Mouse (Mus musculus): Measurements from ENCODE around the gene Scaf1. TPM values are rescaled to one million over a fixed set of nuclear protein-coding genes. Genes with fewer than 3 reads are reported as not detected.
"Not testable (repeated sequence)": the region's sequence is repeated elsewhere in the genome, so short reads cannot be mapped to it uniquely, and the experiment has no call there.

Scaf1 gene
- polyA plus RNA-seq, 1 experiment: 75.4 TPM

DNA sequence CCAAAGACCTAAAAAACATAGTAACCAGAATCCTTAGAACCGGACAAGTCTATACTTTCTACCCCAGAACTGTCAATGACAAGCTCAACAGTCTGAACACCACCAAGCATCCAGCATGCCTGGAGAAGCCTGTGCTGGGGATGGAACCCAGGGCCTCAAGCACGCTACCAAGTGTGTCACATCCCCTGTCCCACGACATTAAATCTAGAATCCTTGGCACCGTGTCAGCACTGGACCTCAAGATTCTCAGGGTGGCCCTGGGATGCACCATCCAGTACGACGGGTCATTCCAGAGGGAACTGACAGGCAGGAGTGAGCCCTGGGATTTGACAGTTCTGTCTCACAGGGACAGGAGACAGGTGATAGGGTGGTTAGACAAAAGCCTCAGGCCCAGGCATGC is 13.8 kb upstream of the Scaf1 start:
- H3K27ac ChIP-seq (ENCODE audit: insufficient read depth, low read length): no peak overlapping the region
- TF ChIP-seq CTCF (IDR thresholded peaks at IDR 0.05; ENCODE audit: borderline replicate concordance, insufficient read depth, low read length) (no peak), POLR2A (IDR thresholded peaks at IDR 0.05; ENCODE audit: low read depth, low read length) (no peak)
- no peaks in the 10 kb centered on the region; the same call in 1 of the 2 replicates for H3K4me1 ChIP-seq (ENCODE audit: control insufficient read depth, insufficient read depth, low read length)
- H3K4me3 ChIP-seq (ENCODE audit: insufficient read depth, low read length): no peak overlapping the region

DNA sequence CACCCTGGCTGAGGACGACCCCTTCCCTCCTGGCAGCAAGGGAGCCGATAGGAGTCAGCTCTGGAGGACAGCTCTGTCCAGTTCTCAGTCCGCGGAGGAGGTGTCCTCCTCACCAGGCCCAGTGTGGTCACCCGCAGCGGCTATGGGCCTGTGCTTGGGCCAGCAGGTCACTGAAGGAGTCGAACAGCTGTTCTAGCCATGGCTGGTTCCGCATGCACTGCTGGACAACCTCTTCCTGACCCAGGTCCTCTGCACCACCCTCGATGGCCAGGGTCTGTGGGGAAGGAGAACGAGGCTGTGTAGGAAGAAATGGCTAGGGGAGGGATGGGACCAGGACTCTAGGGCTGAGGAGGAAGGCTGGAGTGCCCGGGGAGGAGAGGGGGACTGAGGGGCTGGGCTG is 12.2 kb upstream of the Scaf1 start:
- no peaks in the 10 kb centered on the region; the same call in 1 of the 2 replicates for H3K4me1 ChIP-seq (ENCODE audit: control insufficient read depth, insufficient read depth, low read length)
- no peak overlapping the region for H3K4me3 ChIP-seq (ENCODE audit: insufficient read depth, low read length)
- TF ChIP-seq POLR2A (IDR thresholded peaks at IDR 0.05; ENCODE audit: low read depth, low read length) (no peak), CTCF (IDR thresholded peaks at IDR 0.05; ENCODE audit: borderline replicate concordance, insufficient read depth, low read length) (no peak)
- no peak overlapping the region for H3K27ac ChIP-seq (ENCODE audit: insufficient read depth, low read length)

DNA sequence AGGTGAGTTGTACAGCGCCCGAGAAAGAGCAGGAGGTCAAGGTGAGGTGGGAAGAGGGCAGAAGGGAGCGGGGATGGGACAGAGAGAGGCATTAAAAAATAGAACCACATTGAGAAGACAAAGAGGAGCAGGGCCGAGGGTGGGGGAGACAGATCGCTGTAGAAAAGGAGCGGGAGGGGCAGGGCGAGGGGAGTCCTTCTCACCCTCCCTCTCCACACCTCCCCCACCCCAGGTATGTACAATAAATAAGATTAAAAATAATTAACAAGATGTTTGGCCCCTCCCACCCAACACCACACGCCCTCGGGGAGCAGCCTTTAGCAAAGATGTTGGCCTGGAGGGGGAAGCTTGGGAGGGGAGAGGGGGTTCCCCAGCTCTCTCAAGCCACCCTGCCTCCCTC is 11.6 kb upstream of the Scaf1 start:
- no peak for TF ChIP-seq CTCF (IDR thresholded peaks at IDR 0.05; ENCODE audit: borderline replicate concordance, insufficient read depth, low read length)
- TF ChIP-seq POLR2A (IDR thresholded peaks at IDR 0.05; ENCODE audit: low read depth, low read length): no peak
- H3K4me3 ChIP-seq (ENCODE audit: insufficient read depth, low read length): no peak overlapping the region
- H3K4me1 ChIP-seq (ENCODE audit: control insufficient read depth, insufficient read depth, low read length): no peaks in the 10 kb centered on the region; the same call in 1 of the 2 replicates
- H3K27ac ChIP-seq (ENCODE audit: insufficient read depth, low read length): no peak overlapping the region

DNA sequence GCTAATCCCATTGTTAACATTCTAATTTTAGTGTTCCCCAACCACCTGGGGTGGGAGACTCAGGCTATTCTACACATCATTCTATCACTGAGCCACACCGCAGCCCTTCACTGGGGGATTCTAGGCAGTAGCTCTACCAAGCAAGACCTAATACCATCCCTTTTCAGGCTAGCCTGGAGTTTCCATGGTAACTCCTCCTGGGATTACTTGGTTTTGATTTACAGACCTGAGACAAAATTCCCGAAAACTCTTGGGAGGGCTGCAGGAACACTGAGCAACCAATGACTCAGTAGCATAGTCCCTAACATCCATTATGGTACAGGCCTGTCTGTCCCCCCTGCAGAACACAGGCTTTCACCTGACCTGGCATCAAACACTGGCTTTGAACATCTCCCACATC is 10.1 kb upstream of the Scaf1 start:
- H3K27ac ChIP-seq (ENCODE audit: insufficient read depth, low read length): no peak overlapping the region

DNA sequence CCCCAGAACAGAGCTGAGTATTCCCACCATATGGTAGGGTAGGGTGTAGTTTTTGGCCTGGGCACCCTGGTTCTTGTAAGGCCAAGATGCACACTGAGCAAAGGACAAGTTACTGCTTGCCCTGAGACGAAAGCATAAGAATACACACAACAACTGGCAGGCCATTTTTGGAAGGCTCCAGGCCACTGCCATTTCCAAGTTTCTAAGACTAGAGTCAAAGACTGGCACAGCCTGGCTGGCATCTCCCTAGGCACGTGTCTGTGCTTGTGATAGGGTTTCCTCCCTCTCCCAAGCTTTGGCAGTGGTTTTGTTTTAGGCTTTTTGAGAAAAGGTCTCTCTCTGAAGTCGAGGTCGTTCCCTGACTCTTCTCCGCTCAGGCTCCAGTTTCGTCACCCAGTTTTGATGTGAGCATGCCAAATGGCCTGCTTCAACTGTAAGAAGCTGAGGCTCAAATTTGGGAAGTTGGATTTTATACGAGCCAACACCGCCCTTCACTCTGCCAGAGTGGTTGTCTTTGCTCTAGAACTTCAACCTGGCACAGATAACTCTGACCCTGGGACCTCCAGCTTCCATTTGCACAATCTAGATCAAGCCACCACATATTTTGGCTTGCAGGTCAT is 9.5 kb upstream of the Scaf1 start:
- TF ChIP-seq POLR2A (IDR thresholded peaks at IDR 0.05; ENCODE audit: low read depth, low read length) (no peak), CTCF (IDR thresholded peaks at IDR 0.05; ENCODE audit: borderline replicate concordance, insufficient read depth, low read length) (no peak)
- no peak overlapping the region for H3K27ac ChIP-seq (ENCODE audit: insufficient read depth, low read length)
- H3K4me3 ChIP-seq (ENCODE audit: insufficient read depth, low read length): no peak overlapping the region
- H3K4me1 ChIP-seq (ENCODE audit: control insufficient read depth, insufficient read depth, low read length): no peaks in the 10 kb centered on the region; the same call in 1 of the 2 replicates

More for the DNA sequence above, 10.1 kb upstream of the Scaf1 start:
- TF ChIP-seq CTCF (IDR thresholded peaks at IDR 0.05; ENCODE audit: borderline replicate concordance, insufficient read depth, low read length) (no peak), POLR2A (IDR thresholded peaks at IDR 0.05; ENCODE audit: low read depth, low read length) (no peak)
- Histone ChIP-seq H3K4me3 (ENCODE audit: insufficient read depth, low read length) (no peak overlapping the region), H3K4me1 (ENCODE audit: control insufficient read depth, insufficient read depth, low read length) (no peaks in the 10 kb centered on the region; the same call in 1 of the 2 replicates)

DNA sequence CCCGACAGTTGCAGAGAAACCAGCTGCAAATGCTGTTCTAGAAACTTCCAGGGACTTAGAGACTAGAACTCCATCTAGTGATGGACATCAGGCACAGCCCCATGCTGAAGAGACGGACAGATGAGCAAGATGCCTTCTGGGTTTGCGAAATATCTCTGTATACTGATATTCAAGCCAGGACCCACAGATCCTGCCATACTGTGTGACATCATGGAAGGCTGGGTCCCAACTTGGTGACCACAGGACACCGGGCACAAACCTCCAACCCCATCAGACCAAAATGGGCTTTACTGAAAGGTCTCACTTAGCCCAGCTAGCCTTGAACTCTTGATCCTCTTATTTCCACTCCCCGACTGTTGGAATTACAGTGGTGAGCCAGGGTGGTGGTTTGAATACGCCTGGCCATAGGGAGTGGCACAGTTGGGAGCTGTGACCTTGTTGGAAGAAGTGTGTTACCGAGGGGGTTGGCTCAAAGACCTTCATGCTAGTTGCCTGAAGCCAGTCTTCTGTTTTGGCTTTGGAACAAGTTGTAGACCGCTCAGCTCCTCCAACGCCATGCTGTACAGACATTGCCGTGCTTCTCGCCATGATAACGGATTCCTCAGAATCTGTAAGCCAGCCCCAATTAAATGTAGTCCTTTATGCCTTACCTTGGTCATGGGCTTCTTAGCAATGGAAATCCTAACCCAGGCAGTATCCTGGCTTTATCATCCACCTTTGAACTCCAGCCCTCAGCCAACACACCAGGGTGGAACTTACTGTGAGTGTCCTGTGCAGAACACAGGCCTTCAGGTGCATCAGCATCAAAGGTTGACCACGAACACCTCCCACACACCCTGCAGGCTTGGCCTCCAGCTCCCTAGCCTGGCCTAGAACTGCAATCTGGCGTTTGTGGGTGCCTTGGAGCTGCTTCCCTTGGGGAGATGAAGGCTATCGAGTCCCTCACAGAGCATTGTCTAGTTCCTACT is 8.4 kb upstream of the Scaf1 start:
- Histone ChIP-seq H3K4me1 (ENCODE audit: control insufficient read depth, insufficient read depth, low read length) (no peaks in the 10 kb centered on the region; the same call in 1 of the 2 replicates), H3K4me3 (ENCODE audit: insufficient read depth, low read length) (no peak overlapping the region), H3K27ac (ENCODE audit: insufficient read depth, low read length) (no peak overlapping the region)
- TF ChIP-seq CTCF (IDR thresholded peaks at IDR 0.05; ENCODE audit: borderline replicate concordance, insufficient read depth, low read length) (no peak), POLR2A (IDR thresholded peaks at IDR 0.05; ENCODE audit: low read depth, low read length) (0 out of 2 replicates have a peak, but pooled peaks have one; percentile 32)

DNA sequence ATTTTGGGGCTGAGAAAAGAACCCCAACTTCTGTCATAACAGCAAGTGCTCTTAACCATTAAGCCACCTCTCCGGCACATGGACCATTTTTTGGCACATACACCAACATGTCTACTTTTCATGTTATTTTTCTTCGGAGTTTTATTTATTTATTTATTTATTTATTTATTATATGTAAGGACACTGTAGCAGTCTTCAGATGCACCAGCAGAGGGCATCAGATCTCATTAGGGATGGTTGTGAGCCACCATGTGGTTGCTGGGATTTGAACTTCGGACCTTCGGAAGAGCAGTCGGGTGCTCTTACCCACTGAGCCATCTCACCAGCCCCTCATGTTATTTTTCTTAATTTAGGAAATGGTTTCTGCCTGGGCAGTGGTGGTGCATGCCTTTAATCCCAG is 7.5 kb upstream of the Scaf1 start:
- H3K27ac ChIP-seq (ENCODE audit: insufficient read depth, low read length); H3K4me1 ChIP-seq (ENCODE audit: control insufficient read depth, insufficient read depth, low read length); H3K4me3 ChIP-seq (ENCODE audit: insufficient read depth, low read length): not testable (repeated sequence)

DNA sequence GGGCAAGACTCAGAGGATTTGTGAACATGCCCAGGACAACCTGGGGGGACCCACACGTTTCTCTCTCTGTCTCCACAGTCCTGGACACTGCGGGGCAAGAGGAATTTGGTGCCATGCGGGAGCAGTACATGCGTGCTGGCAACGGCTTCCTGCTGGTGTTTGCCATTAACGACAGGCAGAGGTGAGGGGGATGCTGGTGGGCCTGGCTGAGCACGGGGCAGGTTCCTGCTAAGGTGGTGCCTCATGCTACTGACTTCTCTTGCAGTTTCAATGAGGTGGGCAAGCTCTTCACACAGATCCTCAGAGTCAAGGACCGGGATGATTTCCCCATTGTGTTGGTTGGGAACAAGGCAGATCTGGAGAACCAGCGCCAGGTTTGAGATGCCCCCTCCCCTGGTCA is 4.1 kb upstream of the Scaf1 start:
- no peak overlapping the region for H3K27ac ChIP-seq (ENCODE audit: insufficient read depth, low read length)
- H3K4me3 ChIP-seq (ENCODE audit: insufficient read depth, low read length): no peak overlapping the region
- no peaks in the 10 kb centered on the region for H3K4me1 ChIP-seq (ENCODE audit: control insufficient read depth, insufficient read depth, low read length)
- TF ChIP-seq POLR2A (IDR thresholded peaks at IDR 0.05; ENCODE audit: low read depth, low read length) (no peak), CTCF (IDR thresholded peaks at IDR 0.05; ENCODE audit: borderline replicate concordance, insufficient read depth, low read length) (no peak)

DNA sequence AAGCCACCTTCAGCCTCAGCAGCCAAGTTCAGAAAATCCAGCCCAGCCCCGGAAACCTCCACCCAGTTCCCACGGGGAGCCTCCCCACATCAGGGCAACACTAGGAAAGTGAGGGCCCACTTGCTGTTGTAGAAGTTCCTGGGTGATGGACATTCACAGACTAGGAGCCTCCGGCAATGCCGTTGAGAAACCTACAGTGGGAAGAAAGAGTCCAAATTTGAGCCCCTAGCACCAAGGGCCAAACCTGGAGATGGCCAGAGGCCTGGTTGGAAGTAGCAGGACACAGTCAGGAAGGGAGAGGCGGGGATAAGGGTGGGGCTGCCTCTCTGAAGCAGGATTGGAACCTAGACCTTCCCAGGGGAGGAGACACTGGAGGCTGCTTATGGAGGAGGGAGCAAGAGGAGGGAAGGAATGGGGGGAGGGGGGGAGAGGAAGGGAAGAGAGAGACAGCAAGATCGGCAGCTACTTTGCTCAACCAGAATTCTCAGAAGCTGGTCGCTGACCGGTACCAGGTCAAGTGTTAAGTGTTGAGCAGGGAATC is 2.9 kb upstream of the Scaf1 start:
- peak overlapping the region; percentile 75 for H3K4me3 ChIP-seq (ENCODE audit: insufficient read depth, low read length)
- H3K27ac ChIP-seq (ENCODE audit: insufficient read depth, low read length): peak overlapping the region; percentile 94
- no peaks in the 10 kb centered on the region for H3K4me1 ChIP-seq (ENCODE audit: control insufficient read depth, insufficient read depth, low read length)
- TF ChIP-seq POLR2A (IDR thresholded peaks at IDR 0.05; ENCODE audit: low read depth, low read length) (peak; percentile 86), CTCF (IDR thresholded peaks at IDR 0.05; ENCODE audit: borderline replicate concordance, insufficient read depth, low read length) (no peak)

Measured in embryonic fibroblast, embryonic 13.5 days (primary cell).